Mouse (Mus musculus): ENCODE data around the gene Gm20458. TPM values are rescaled to one million over a fixed set of nuclear protein-coding genes. Genes with fewer than 3 reads are reported as not detected.

The Gm20458 gene
- total RNA-seq, 2 experiments from 2014 or later = 7.6 to 9.4 TPM

DNA sequence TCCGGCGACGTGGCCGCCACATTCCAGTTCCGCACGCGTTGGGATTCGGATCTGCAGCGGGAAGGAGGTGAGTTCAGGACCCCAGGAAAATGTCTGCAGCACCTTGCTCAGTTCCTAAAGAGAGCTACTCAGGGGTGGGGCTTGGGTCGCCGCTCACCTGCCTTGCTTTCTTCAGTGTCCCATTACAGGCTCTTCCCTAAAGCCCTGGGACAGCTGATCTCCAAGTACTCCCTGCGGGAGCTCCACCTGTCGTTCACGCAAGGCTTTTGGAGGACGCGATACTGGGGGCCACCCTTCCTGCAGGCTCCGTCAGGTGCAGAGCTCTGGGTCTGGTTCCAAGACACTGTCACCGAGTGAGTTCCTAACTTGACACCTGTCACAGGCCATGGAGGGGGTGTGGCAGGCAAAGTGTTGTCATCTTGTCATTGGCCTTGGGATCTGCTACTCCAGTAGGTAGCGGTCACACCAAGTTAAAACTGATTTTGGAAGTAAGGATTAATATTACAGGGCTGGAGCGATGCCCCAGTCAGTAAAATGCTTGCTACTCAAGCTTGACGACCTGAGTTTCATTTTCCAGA, 37.0 kb downstream of the Gm20458 start:
- no peak for TF ChIP-seq CTCF (IDR thresholded peaks at IDR 0.05)
- peak overlapping the region; percentile 96 for H3K4me3 ChIP-seq
- intact Hi-C loops (cut with DNase I) = loop anchor here (5.0 kb wide), 1 partner anchor 35 kb away; the partner anchor contains the start of gene Gm20458
- H3K27ac ChIP-seq = peak overlapping the region; percentile 95
- DNase-seq = no peak

GRCm38 (mm10) chr2:164499317-164499716, 38.5 kb downstream of the Gm20458 start:
- H3K27ac ChIP-seq = no peak overlapping the region
- intact Hi-C loops (cut with DNase I) = loop anchor here (5.0 kb wide), 1 partner anchor 37 kb away; the partner anchor contains the start of gene Gm20458
- peak; percentile 22; the same call in 1 of the 2 replicates for TF ChIP-seq CTCF (IDR thresholded peaks at IDR 0.05)
- DNase-seq = no peak
- no peak overlapping the region for H3K4me3 ChIP-seq

- DNase-seq = no peak
- H3K27ac ChIP-seq = no peak overlapping the region
- H3K4me3 ChIP-seq = no peak overlapping the region
- no peak for TF ChIP-seq CTCF (IDR thresholded peaks at IDR 0.05)
- intact Hi-C loops (cut with DNase I) = no loop called here
These were observed 39.7 kb downstream of the Gm20458 start for GRCm38 (mm10) chr2:164500511-164500910.

- H3K4me3 ChIP-seq = no peak overlapping the region
- intact Hi-C loops (cut with DNase I) = no loop called here
- no peak overlapping the region for H3K27ac ChIP-seq
- TF ChIP-seq CTCF (IDR thresholded peaks at IDR 0.05) = peak; percentile 13; the same call in 1 of the 2 replicates
- DNase-seq = no peak
These were observed 44.2 kb downstream of the Gm20458 start for GRCm38 (mm10) chr2:164504919-164505318.

- TF ChIP-seq CTCF (IDR thresholded peaks at IDR 0.05) = 0 out of 2 replicates have a peak, but pooled peaks have one; percentile 2
- H3K27ac ChIP-seq = no peak overlapping the region
- intact Hi-C loops (cut with DNase I) = no loop called here
- DNase-seq = no peak
- H3K4me3 ChIP-seq = no peak overlapping the region
These were observed 45.0 kb downstream of the Gm20458 start for GRCm38 (mm10) chr2:164505619-164506347.

GRCm38 (mm10) chr2:164507811-164508210, 47.0 kb downstream of the Gm20458 start:
- DNase-seq = no peak
- intact Hi-C loops (cut with DNase I) = no loop called here
- H3K4me3 ChIP-seq = no peak overlapping the region
- no peak for TF ChIP-seq CTCF (IDR thresholded peaks at IDR 0.05)
- no peak overlapping the region for H3K27ac ChIP-seq

GRCm38 (mm10) chr2:164510621-164511190, 49.9 kb downstream of the Gm20458 start:
- H3K27ac ChIP-seq = 0 out of 2 replicates have a peak overlapping the region, but pooled peaks have one; percentile 20
- intact Hi-C loops (cut with DNase I) = no loop called here

DNA sequence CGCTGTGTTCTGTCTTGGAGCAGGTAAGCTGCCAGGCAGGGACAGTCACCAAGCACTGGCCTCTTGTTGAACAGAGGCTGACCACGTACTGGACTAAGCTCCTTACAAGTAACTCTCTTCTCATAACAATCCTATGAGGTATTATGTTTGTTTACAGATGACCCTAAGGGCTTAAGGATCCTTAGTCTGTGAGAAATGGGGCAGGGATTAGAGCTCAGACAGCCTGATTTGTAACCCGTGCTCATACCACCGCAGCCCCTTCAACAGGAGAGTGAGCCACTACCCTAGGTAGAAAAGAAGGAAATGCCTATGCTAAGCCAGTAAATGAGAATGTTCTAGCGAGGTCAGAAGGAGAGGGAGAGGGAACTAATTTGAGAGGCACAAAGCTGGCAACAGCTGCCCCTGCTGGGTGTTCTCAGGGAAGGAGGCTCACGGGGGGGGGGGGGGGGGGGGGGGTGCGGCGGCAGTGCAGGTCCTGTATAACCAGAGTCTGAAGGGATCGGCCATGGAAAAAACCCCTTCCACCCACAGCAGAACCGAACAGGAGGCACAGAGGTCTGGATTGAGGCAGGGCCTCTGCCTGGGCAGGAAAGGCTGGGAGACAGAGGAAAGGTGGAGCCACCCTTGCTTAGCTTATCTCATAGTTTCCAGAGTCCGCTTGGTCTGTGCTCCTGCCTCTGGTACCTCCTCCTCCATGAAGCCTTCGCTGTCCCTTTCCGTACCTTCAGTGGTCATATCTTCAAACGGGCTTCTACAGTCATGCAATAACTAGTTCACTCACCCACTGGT, 51.5 kb downstream of the Gm20458 start:
- intact Hi-C loops (cut with DNase I) = no loop called here
- TF ChIP-seq CTCF (IDR thresholded peaks at IDR 0.05) = no peak
- DNase-seq = no peak

More at GRCm38 (mm10) chr2:164510621-164511190, 49.9 kb downstream of the Gm20458 start:
- no peak for TF ChIP-seq CTCF (IDR thresholded peaks at IDR 0.05)
- H3K4me3 ChIP-seq = no peak overlapping the region
- no peak for DNase-seq

GRCm38 (mm10) chr2:164513389-164513788, 52.6 kb downstream of the Gm20458 start:
- TF ChIP-seq CTCF (IDR thresholded peaks at IDR 0.05) = no peak
- no peak for DNase-seq
- peak overlapping the region; percentile 79 for H3K27ac ChIP-seq
- intact Hi-C loops (cut with DNase I) = no loop called here
- H3K4me3 ChIP-seq = no peak overlapping the region

More for the DNA sequence above, 51.5 kb downstream of the Gm20458 start:
- H3K4me3 ChIP-seq = no peak overlapping the region
- peak overlapping the region; percentile 79 for H3K27ac ChIP-seq

GRCm38 (mm10) chr2:164514916-164515315, 54.1 kb downstream of the Gm20458 start:
- Histone ChIP-seq H3K27ac (no peak overlapping the region), H3K4me3 (no peak overlapping the region)
- TF ChIP-seq CTCF (IDR thresholded peaks at IDR 0.05) = no peak
- intact Hi-C loops (cut with DNase I) = no loop called here
- DNase-seq = no peak

GRCm38 (mm10) chr2:164515897-164516296, 55.1 kb downstream of the Gm20458 start:
- Histone ChIP-seq H3K27ac (no peak overlapping the region), H3K4me3 (no peak overlapping the region)
- intact Hi-C loops (cut with DNase I) = loop anchor here (2.0 kb wide), 1 partner anchor 45 kb away; no protein-coding TSS in a partner anchor
- DNase-seq = no peak
- TF ChIP-seq CTCF (IDR thresholded peaks at IDR 0.05) = no peak

- intact Hi-C loops (cut with DNase I) = loop anchor here (2.0 kb wide), 1 partner anchor 46 kb away; no protein-coding TSS in a partner anchor
- no peak for TF ChIP-seq CTCF (IDR thresholded peaks at IDR 0.05)
- no peak for DNase-seq
- Histone ChIP-seq H3K4me3 (no peak overlapping the region), H3K27ac (no peak overlapping the region)
These were observed 55.8 kb downstream of the Gm20458 start for GRCm38 (mm10) chr2:164516592-164516991.
